Mouse (Mus musculus) gonadal fat pad, adult 2 months (tissue): ENCODE data around the gene Prkrip1. TPM values are rescaled to one million over a fixed set of nuclear protein-coding genes. Genes with fewer than 3 reads are reported as not detected.

Source experiments
- DNase-seq: peaks from one replicate; pipeline ENCODE4 v3.0.0-alpha.2; 2012; ENCODE audit warnings: low read depth
- polyA plus RNA-seq: library from polyadenylated mRNA; depleted of rRNA; stranded (reverse); fragments of >200 nt; gene quantifications from 2 replicates; pipeline ENCODE4 v1.2.3, GENCODE M21; 2012; rRNA removed

Gene Prkrip1
- 11.9 and 12.9 TPM in 2 replicates for polyA plus RNA-seq

GRCm38 (mm10) chr5:136198474-136199391 lies at the start of gene Prkrip1:
Prkrip1 (minus strand) TSS chr5:136198963.
- DNase-seq, result no peak

GRCm38 (mm10) chr5:136248441-136248840 lies 49.7 kb upstream of the Prkrip1 start:
- no peak for DNase-seq

GRCm38 (mm10) chr5:136246452-136246838 lies 47.7 kb upstream of the Prkrip1 start, which contains the start of gene Sh2b2:
Sh2b2 (minus strand) TSS chr5:136246556.
- DNase-seq, result no peak

DNA sequence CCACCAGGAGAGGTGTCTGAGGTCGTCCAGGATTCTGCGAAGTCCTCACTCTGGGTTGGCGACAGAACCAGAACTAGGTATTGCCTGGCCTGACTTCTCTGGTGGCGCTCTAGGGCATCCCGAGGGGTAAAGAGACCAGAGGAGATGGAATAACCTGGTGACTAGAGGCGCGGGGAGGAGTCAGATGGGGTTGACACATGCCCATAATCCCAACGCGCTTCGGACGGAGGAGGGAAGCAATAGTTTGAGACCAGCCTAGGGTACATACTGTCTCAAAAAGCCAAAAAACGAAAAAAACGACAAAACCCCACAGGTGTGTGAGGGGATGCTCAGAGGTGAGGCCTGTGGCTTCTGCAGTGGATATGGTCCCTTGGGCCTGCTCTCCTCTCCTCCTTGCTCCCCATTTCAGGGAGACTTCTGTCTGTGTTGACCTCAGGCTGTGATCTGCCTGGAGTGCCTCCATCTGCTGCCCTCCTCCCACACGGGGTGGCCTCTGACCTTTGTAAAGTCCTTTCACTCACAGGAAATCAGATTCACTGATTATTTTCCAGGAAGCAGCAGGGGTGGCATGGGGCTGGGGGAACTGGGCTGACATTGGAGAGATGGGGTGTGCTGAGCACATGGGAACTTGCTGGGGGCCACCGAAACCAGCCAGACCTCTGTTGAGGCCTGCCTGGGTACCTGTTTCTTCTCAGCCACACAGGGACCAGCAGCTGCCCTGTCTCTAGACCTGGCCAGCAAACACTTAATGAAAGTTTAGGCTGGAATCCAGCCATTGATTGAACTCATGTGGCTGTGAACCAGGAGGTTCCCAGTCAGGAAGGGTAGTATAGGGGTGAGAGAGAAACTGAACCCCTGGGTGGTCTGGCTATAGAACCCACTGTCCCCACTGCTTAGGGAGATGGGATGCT lies 47.0 kb upstream of the Prkrip1 start:
- no peak for DNase-seq

GRCm38 (mm10) chr5:136244762-136245540 lies 46.2 kb upstream of the Prkrip1 start:
- no peak for DNase-seq

- no peak for DNase-seq
Measured at GRCm38 (mm10) chr5:136243851-136244761, 45.3 kb upstream of the Prkrip1 start.

DNA sequence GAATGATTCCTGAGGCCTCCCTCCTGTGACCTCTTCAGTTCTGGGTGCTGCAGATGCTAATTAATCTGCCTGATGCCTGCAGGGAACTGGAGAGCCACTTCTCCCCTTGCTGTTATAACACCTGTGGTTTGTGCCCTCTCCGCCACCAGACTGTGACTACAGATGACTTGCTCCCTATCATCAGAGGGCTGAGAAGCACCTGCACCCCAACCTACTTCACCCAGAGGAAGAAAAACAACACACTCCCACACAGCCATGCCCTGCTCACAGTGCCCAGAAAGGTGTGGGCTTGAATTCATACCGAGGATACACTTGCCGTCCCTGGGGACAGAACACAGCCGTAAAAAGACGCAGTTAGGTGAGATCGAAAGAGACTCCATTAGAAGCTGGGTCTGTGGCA lies 42.4 kb upstream of the Prkrip1 start:
- DNase-seq, result no peak

GRCm38 (mm10) chr5:136240381-136240780 lies 41.6 kb upstream of the Prkrip1 start:
- DNase-seq, result no peak

DNA sequence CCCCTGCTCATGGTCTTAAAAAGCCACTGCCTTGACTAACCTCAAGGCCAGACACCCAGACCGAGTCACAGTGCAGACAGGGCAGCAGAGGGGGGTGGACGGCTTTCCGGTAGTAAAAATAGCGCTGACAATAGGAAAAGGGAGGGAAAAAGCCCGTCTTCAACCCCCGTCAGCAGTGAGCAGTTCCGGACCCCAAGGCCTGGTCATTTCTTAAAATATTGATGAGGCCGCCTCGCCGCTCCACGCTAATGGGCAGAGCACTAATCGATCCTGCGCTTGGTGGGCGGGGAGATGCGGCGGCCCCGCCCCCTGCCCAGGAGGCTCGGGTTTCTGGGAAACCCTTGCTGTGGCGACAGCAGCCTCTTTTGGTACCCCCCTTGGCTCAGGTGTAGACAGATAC lies 38.8 kb upstream of the Prkrip1 start:
- DNase-seq, result no peak

- DNase-seq, result no peak
Measured at GRCm38 (mm10) chr5:136236611-136237010, 37.8 kb upstream of the Prkrip1 start.

- no peak for DNase-seq
Measured at GRCm38 (mm10) chr5:136230348-136231035, 31.7 kb upstream of the Prkrip1 start.

- DNase-seq, result no peak
Measured at GRCm38 (mm10) chr5:136226246-136226876, 27.6 kb upstream of the Prkrip1 start.

DNA sequence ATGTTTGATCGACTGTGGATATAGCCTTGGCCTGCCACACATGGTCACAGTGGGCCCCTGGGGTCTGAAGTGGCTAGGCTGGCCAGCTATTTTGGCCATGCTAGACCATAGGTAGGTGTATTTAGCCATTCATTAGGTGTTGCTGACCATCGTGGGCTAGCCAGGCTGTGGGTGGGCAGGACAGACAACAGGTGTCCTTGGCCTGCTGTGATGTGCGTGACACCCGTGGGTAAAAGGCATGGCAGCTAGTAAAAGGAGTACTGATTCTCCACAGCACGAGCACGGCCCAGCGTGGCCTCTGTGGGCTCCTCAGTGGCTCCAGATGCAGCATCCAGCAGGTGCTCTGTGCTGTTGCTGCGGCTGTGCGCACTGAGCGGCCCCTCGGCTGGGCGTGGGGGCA lies 19.8 kb upstream of the Prkrip1 start:
- DNase-seq, result no peak

GRCm38 (mm10) chr5:136217932-136218381 lies 19.2 kb upstream of the Prkrip1 start:
- DNase-seq, result no peak

DNA sequence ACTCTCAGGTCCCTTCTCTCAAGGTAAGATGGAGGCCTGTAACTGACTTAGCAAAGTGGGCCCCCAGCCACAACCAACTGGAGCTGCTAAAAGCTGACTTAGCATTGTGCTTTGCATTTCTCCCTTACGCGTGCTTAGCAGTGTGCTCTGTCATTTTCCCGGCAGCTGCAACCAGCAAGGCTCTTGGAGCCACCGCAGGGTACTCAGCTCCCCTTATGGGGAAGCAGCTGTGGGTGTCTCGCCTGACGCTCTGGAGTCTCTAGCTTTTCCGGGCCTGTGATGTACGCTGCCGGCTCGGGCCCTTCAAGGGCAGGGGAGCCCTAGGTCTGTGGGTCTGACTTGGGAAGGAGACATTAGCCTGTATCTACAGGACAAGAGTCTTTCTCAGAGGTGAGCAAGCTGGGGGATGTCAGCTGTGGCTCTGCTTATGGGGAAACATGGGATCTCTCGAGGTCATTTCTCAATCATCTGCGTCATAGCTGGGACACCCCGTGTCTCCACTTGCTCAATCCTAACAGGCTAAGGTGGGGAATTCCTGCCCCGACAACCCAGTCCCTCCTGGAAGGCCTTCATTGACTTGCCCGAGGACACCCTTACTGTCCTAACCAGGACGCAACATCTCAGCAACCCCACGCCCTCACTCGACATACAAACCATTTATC lies 18.4 kb upstream of the Prkrip1 start:
- no peak for DNase-seq

DNA sequence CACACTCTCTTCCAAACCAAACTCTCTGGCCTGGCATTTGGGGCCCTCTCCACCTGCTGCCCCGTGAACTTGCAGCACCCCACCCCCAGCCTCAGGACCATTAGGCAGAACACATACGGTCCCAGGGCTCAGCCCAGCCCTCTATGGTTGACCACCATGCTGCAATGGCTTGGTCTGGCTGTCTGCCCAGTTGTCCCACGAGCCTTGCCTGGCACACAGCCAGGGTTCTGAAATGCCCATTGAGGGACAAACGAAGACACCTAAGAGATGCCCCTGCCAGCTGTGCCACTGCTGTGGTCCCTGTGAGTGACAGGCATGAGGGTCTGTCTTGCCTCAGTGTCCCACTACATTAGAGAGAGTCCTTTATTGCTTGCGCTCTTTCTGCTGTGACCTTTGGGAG lies 17.2 kb upstream of the Prkrip1 start:
- no peak for DNase-seq

- DNase-seq, result no peak
Measured at GRCm38 (mm10) chr5:136215211-136215610, 16.4 kb upstream of the Prkrip1 start.

DNA sequence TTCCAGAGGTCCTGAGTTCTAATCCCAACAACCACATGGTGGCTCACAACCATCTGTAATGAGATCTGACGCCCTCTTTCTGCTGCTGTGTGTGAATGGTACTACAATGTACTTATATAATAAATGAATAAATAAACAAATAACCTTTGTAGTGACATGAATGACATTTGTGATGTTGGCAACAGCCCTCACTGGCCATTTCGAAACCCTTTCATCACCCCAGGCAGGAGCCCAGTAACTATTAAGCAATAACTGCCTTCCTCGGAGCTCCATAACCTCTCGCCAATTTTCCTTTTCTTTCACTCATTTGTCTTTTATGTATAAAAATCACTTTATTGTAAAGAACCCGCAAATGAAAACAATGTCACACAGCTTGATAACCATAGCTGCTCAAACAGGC lies 15.0 kb upstream of the Prkrip1 start:
- no peak for DNase-seq

- DNase-seq, result no peak
Measured at GRCm38 (mm10) chr5:136212716-136213115, 14.0 kb upstream of the Prkrip1 start.
